Mouse (Mus musculus): Measurements from ENCODE around the gene Olfr96. TPM values are rescaled to one million over a fixed set of nuclear protein-coding genes. Genes with fewer than 3 reads are reported as not detected.
A peak's percentile ranks its signal among the peaks of the same experiment; 100 is the strongest.
"Not testable (repeated sequence)": the region's sequence is repeated elsewhere in the genome, so short reads cannot be mapped to it uniquely, and the experiment has no call there.

Olfr96 gene
- polyA plus RNA-seq, 1 experiment from 2014 or later: not detected

DNA sequence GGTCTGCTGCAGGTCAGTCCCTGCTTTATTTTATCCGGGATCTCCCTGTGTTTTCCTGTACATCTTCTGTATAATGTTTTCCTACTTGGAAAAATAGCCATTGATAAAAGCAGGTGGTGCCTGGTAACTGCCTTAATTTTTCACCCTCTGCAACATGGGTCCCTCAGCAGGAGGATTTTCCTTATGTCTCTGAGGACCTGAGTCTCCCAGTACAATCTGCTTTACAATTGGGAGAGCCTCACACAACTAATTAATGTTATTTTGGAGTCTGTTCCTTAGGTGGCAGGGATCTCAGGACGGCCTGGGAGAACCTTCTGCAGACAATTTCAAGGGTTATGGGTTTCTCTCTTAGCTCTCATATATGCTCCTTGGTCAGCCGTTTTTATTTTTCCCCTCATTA lies 6.9 kb upstream of the Olfr96 start, which contains the start of gene Olfr95:
Olfr95 (minus strand) TSS at position 101 of the 400 bp plus-strand sequence.
- Histone ChIP-seq H3K27ac (no peak within 1 kb of the TSS), H3K36me3 (replicated peaks) (no peaks in the 10 kb centered on the region), H3K4me3 (no peak within 1 kb of the TSS), H3K27me3 (replicated peaks) (0 out of 2 replicates have a peak, but pooled peaks cover 2% of the 10 kb centered on the region), H3K4me2 (no peak within 1 kb of the TSS), H3K9me3 (no peaks in the 10 kb centered on the region), H3K9ac (no peak within 1 kb of the TSS), H3K4me1 (no peaks in the 10 kb centered on the region)
- no peak for ATAC-seq (replicated peaks)
- 83% methylated on average over 3 of the region's 3 CpGs for WGBS

DNA sequence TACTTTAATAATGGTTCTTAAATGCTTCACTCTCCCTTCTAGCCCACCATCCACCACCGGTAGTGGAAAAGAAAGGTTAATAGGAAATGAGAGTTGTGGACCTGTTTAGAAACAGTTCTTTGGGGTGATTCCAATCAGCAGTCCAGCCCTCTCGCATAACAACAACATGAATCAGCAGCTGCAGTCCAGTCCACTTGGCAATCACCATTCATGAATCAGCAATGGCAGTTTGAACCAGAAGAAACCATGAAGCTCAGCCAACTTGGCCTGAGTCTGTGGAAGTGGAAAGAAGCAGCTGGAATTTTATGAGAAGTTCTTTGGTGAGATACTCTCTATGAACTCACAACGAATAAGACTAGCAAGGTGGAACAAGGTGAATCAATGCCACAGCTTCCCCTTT lies 1.5 kb upstream of the Olfr96 start:
- Histone ChIP-seq H3K27me3 (replicated peaks) (no peaks in the 10 kb centered on the region), H3K27ac (no peak overlapping the region), H3K4me3 (no peak overlapping the region), H3K9ac (no peak overlapping the region), H3K9me3 (no peaks in the 10 kb centered on the region), H3K36me3 (replicated peaks) (no peaks in the 10 kb centered on the region), H3K4me2 (no peak overlapping the region), H3K4me1 (no peaks in the 10 kb centered on the region)
- 86% methylated on average over 3 of the region's 3 CpGs for WGBS
- ATAC-seq (replicated peaks): no peak

GRCm38 (mm10) chr17:37221879-37222278 lies 1.9 kb downstream of the Olfr96 start:
- 27% methylated on average over 1 of the region's 1 CpGs for WGBS
- Histone ChIP-seq H3K4me3 (no peak overlapping the region), H3K36me3 (replicated peaks) (no peaks in the 10 kb centered on the region), H3K27me3 (replicated peaks) (no peaks in the 10 kb centered on the region), H3K4me1 (no peaks in the 10 kb centered on the region), H3K9ac (no peak overlapping the region), H3K4me2 (no peak overlapping the region), H3K27ac (no peak overlapping the region), H3K9me3 (no peaks in the 10 kb centered on the region)
- no peak for ATAC-seq (replicated peaks)

GRCm38 (mm10) chr17:37237230-37237629 lies 17.3 kb downstream of the Olfr96 start, which contains the start of gene Olfr97:
Olfr97 (minus strand) TSS chr17:37237330.
- not testable (repeated sequence) for H3K4me1 ChIP-seq
- WGBS: 88% methylated on average over 2 of the region's 2 CpGs

DNA sequence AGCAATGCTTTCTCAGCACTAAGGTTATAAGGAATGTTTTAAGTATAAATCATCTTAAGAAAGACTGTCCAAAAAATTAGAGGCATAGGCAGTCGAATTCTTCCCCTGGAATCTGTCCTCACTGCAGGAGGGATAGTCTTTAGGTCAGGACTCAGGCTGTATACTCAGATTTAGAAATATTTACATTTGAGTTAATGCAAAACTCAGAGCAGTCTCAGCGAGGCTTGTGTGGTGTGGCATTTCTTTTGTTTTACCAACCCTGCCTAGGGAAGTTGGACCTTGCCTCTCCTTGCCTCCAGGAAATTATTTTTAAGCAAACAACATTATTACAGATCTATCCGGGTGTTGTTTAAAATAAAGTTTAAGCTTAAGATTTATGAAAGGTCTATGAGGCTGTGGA lies 22.3 kb downstream of the Olfr96 start:
- no peaks in the 10 kb centered on the region for H3K27me3 ChIP-seq (replicated peaks)
- 52% methylated on average over 3 of the region's 3 CpGs for WGBS
- ATAC-seq (replicated peaks): no peak
- H3K4me1 ChIP-seq: no peaks in the 10 kb centered on the region
- H3K36me3 ChIP-seq (replicated peaks): no peaks in the 10 kb centered on the region
- no peak overlapping the region for H3K9ac ChIP-seq
- no peaks in the 10 kb centered on the region for H3K9me3 ChIP-seq
- H3K4me2 ChIP-seq: no peak overlapping the region
- H3K4me3 ChIP-seq: no peak overlapping the region
- no peak overlapping the region for H3K27ac ChIP-seq

More at GRCm38 (mm10) chr17:37237230-37237629, 17.3 kb downstream of the Olfr96 start, which contains the start of gene Olfr97:
- not testable (repeated sequence) for H3K9ac ChIP-seq; ATAC-seq (replicated peaks); H3K27me3 ChIP-seq (replicated peaks); H3K9me3 ChIP-seq; H3K4me3 ChIP-seq; H3K27ac ChIP-seq; H3K4me2 ChIP-seq; H3K36me3 ChIP-seq (replicated peaks)

GRCm38 (mm10) chr17:37246715-37247114 lies 26.8 kb downstream of the Olfr96 start:
- Histone ChIP-seq H3K4me3 (no peak overlapping the region), H3K27me3 (replicated peaks) (no peaks in the 10 kb centered on the region), H3K27ac (no peak overlapping the region), H3K9me3 (no peaks in the 10 kb centered on the region), H3K9ac (no peak overlapping the region), H3K4me1 (no peaks in the 10 kb centered on the region), H3K36me3 (replicated peaks) (no peaks in the 10 kb centered on the region), H3K4me2 (no peak overlapping the region)
- ATAC-seq (replicated peaks): peak; percentile 63; the same call in 1 of the 2 replicates
- 37% methylated on average over 5 of the region's 5 CpGs for WGBS

GRCm38 (mm10) chr17:37249460-37249859 lies 29.5 kb downstream of the Olfr96 start:
- no peak overlapping the region for H3K4me3 ChIP-seq
- no peak overlapping the region for H3K9ac ChIP-seq
- no peak for ATAC-seq (replicated peaks)
- no peaks in the 10 kb centered on the region for H3K4me1 ChIP-seq
- H3K27ac ChIP-seq: no peak overlapping the region
- H3K27me3 ChIP-seq (replicated peaks): no peaks in the 10 kb centered on the region
- no peaks in the 10 kb centered on the region for H3K9me3 ChIP-seq
- H3K4me2 ChIP-seq: no peak overlapping the region
- H3K36me3 ChIP-seq (replicated peaks): no peaks in the 10 kb centered on the region

GRCm38 (mm10) chr17:37250544-37250943 lies 30.6 kb downstream of the Olfr96 start:
- no peak overlapping the region for H3K9ac ChIP-seq
- 10% methylated on average over 1 of the region's 1 CpGs for WGBS
- H3K4me3 ChIP-seq: no peak overlapping the region
- H3K4me1 ChIP-seq: no peaks in the 10 kb centered on the region
- no peaks in the 10 kb centered on the region for H3K9me3 ChIP-seq
- H3K27ac ChIP-seq: no peak overlapping the region
- no peak overlapping the region for H3K4me2 ChIP-seq
- ATAC-seq (replicated peaks): no peak
- H3K36me3 ChIP-seq (replicated peaks): no peaks in the 10 kb centered on the region
- H3K27me3 ChIP-seq (replicated peaks): no peaks in the 10 kb centered on the region

GRCm38 (mm10) chr17:37263626-37264025 lies 43.7 kb downstream of the Olfr96 start, which contains the start of gene Olfr98:
Olfr98 (minus strand) TSS chr17:37263749.
- no peak within 1 kb of the TSS for H3K4me3 ChIP-seq
- no peaks in the 10 kb centered on the region for H3K27me3 ChIP-seq (replicated peaks)
- no peaks in the 10 kb centered on the region for H3K9me3 ChIP-seq
- no peaks in the 10 kb centered on the region for H3K4me1 ChIP-seq
- H3K4me2 ChIP-seq: no peak within 1 kb of the TSS
- no peak within 1 kb of the TSS for H3K27ac ChIP-seq
- 91% methylated on average over 1 of the region's 1 CpGs for WGBS
- no peak for ATAC-seq (replicated peaks)
- no peaks in the 10 kb centered on the region for H3K36me3 ChIP-seq (replicated peaks)
- no peak within 1 kb of the TSS for H3K9ac ChIP-seq

DNA sequence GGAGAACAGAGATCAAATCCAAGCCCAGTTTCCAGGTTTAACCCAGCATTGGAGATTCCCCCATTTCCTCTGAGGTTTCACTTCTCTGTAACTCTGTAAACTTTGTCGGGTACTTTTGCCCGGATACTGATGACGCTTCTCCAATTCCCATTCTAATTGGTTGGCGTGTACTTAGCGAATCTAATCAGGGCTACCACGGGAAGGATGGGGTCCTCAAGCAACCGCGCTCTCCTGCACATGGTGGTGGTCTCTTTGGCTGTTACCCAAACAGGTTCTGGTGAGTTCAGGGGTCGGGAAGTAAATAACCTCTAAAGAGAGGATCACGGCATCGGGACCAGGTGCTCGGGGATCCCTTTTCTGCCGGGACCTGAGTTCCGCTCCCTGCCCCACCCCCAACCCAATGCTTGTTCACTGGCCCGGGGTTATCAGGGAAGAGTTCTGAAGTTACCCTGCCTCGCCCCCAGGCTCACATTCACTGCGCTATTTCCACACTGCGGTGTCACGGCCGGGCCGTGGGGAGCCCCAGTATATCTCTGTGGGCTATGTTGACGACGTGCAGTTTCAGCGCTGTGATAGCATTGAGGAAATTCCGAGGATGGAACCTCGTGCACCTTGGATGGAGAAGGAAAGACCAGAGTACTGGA lies 50.2 kb downstream of the Olfr96 start, which contains the start of gene H2-M3:
H2-M3 (plus strand) TSS at position 163 of the 644 bp plus-strand sequence.
- Histone ChIP-seq H3K36me3 (replicated peaks) (no peaks in the 10 kb centered on the region), H3K4me1 (no peaks in the 10 kb centered on the region), H3K27ac (no peak within 1 kb of the TSS), H3K4me3 (peak within 1 kb of the TSS; percentile 42), H3K27me3 (replicated peaks) (no peaks in the 10 kb centered on the region), H3K9ac (peak within 1 kb of the TSS; percentile 29; the same call in 1 of the 2 replicates), H3K4me2 (peak within 1 kb of the TSS; percentile 76), H3K9me3 (no peaks in the 10 kb centered on the region)
- peak; percentile 98 for ATAC-seq (replicated peaks)
- WGBS: 4% methylated on average over 26 of the region's 26 CpGs

DNA sequence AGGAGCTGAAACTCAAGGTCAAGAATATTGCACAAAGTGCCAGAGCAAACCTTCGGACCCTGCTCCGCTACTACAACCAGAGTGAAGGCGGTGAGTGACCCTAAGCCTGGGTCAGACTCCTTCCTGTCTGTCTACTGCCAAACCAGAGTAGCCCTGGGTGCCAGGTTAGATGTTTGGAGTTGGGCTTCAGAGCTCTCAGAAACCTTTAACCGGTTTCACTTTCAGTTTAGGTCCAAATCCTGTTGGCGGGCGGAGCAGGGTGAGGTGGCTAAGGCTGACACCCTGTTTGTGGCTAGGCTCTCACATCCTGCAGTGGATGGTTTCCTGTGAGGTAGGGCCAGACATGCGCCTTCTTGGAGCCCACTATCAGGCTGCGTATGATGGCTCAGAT lies 50.8 kb downstream of the Olfr96 start:
- Histone ChIP-seq H3K36me3 (replicated peaks) (no peaks in the 10 kb centered on the region), H3K4me3 (peak overlapping the region; percentile 42), H3K9ac (no peak overlapping the region), H3K9me3 (no peaks in the 10 kb centered on the region), H3K4me2 (peak overlapping the region; percentile 76), H3K27me3 (replicated peaks) (no peaks in the 10 kb centered on the region), H3K27ac (no peak overlapping the region), H3K4me1 (no peaks in the 10 kb centered on the region)
- 75% methylated on average over 8 of the region's 8 CpGs for WGBS
- ATAC-seq (replicated peaks): peak; percentile 48

DNA sequence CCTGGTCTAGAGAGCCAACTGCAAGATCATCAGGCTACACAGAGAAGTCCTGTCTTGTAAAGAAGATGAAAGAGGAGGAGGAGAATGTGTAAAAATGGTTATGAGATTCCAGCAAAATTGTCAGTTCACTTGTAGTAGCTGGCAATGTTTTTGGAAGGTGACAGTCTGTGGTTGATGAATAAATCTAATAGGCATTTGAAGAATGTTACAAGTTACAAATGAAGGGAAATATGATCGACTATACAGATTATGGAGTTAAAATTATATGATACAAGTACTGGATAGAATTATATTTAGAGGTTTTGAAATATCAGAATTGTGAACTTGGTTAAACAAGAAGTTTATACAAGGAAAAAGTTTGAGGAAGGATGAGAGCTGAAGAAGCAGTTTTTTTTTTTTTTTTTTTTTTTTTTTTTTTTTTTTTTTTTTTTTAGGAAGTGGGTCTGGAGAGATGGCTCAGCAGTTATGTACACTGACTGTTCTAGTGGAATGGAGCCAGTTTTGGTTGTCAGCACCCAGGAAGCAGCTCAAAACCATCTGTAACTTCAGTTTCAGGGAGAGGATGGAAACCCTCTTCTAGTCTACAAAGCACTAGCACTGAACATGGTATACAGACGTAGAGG lies 55.8 kb downstream of the Olfr96 start:
- Histone ChIP-seq H3K27ac (no peak overlapping the region), H3K4me1 (no peaks in the 10 kb centered on the region), H3K36me3 (replicated peaks) (no peaks in the 10 kb centered on the region), H3K4me3 (no peak overlapping the region), H3K9me3 (no peaks in the 10 kb centered on the region), H3K4me2 (no peak overlapping the region), H3K27me3 (replicated peaks) (no peaks in the 10 kb centered on the region), H3K9ac (no peak overlapping the region)
- WGBS: 90% methylated on average over 2 of the region's 2 CpGs
- ATAC-seq (replicated peaks): no peak
